Mouse (Mus musculus): ENCODE measurements around the gene Snrpf. TPM values are rescaled to one million over a fixed set of nuclear protein-coding genes. Genes with fewer than 3 reads are reported as not detected.

Snrpf gene
- polyA plus RNA-seq, 1 experiment from 2014 or later, result 146 TPM

DNA sequence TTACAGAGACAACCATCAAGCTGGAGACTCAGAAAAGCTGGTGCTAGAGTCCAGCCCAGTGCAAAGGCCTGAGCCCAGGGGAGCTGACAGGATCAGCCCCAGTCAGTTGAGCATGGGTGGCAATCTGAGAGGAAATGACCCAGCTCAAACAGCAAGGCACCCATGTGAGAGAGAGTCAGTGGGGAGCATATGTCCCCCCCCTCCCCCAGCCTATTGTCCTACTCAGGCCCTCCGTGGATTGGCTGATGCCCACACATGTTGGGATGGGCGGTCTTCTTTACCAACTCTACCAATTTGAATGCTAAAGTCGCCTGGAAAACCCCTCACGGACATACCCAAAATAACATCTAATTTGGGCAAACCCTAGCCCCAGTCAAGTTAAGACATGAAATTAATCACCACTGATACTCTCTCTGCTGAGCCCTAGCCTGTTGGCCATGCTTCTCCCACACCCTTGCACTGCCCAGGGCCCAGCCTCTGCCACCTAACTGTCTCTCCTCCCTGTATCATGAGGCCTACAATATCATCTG lies 41.7 kb downstream of the Snrpf start:
- Histone ChIP-seq H3K4me1 (peaks cover 9% of the 10 kb centered on the region; the same call in 1 of the 2 replicates), H3K4me3 (no peak overlapping the region), H3K36me3 (no peaks in the 10 kb centered on the region), H3K9me3 (no peaks in the 10 kb centered on the region), H3K27ac (no peak overlapping the region), H3K27me3 (no peaks in the 10 kb centered on the region), H3K9ac (no peak overlapping the region), H3K4me2 (no peak overlapping the region)
- WGBS, result 88% methylated on average over 4 of the region's 4 CpGs
- no peak for ATAC-seq (ENCODE audit: insufficient number of reproducible peaks, insufficient read depth, low FRiP score, low TSS enrichment, low read depth)

DNA sequence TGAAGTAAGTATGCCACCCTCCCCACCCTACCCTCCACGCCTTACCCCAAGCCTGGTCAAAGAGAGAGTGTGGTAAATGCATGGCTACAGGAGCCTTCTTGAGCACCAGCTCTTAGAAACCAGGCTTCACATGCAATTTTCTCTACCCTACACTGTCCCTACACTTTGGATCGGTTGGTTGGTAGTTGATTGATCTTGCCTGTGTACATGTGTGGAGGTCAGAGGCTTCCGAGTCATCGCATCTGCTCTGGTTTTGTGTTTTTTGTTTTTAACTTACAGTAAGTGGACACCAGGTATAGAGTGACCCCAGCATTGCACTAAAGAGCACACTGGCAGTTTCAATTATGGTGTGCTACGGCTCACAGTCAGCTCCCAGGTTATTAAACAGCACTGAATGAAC lies 45.3 kb downstream of the Snrpf start:
- ATAC-seq (ENCODE audit: insufficient number of reproducible peaks, insufficient read depth, low FRiP score, low TSS enrichment, low read depth), result no peak
- no peak overlapping the region for H3K4me3 ChIP-seq
- no peak overlapping the region for H3K4me2 ChIP-seq
- H3K4me1 ChIP-seq, result peaks cover 16% of the 10 kb centered on the region; the same call in 1 of the 2 replicates
- H3K9me3 ChIP-seq, result no peaks in the 10 kb centered on the region
- no peak overlapping the region for H3K27ac ChIP-seq
- H3K27me3 ChIP-seq, result peaks cover 5% of the 10 kb centered on the region; the same call in 1 of the 2 replicates
- H3K36me3 ChIP-seq, result no peaks in the 10 kb centered on the region
- WGBS, result 61% methylated on average over 5 of the region's 5 CpGs
- H3K9ac ChIP-seq, result no peak overlapping the region

GRCm38 (mm10) chr10:93543176-93543575 lies 46.3 kb downstream of the Snrpf start:
- WGBS, result 76% methylated on average over 6 of the region's 6 CpGs
- Histone ChIP-seq H3K36me3 (no peaks in the 10 kb centered on the region), H3K4me2 (no peak overlapping the region)

GRCm38 (mm10) chr10:93542356-93542755 lies 47.1 kb downstream of the Snrpf start:
- H3K27ac ChIP-seq, result no peak overlapping the region
- H3K4me2 ChIP-seq, result no peak overlapping the region
- H3K4me1 ChIP-seq, result peaks cover 12% of the 10 kb centered on the region; the same call in 1 of the 2 replicates
- no peak for ATAC-seq (ENCODE audit: insufficient number of reproducible peaks, insufficient read depth, low FRiP score, low TSS enrichment, low read depth)
- peaks cover 9% of the 10 kb centered on the region for H3K27me3 ChIP-seq
- H3K4me3 ChIP-seq, result no peak overlapping the region
- H3K9ac ChIP-seq, result no peak overlapping the region
- 49% methylated on average over 4 of the region's 4 CpGs for WGBS
- H3K36me3 ChIP-seq, result no peaks in the 10 kb centered on the region
- H3K9me3 ChIP-seq, result no peaks in the 10 kb centered on the region

More at GRCm38 (mm10) chr10:93543176-93543575, 46.3 kb downstream of the Snrpf start:
- peaks cover 5% of the 10 kb centered on the region; the same call in 1 of the 2 replicates for H3K27me3 ChIP-seq
- H3K9me3 ChIP-seq, result no peaks in the 10 kb centered on the region
- H3K4me3 ChIP-seq, result no peak overlapping the region
- no peak for ATAC-seq (ENCODE audit: insufficient number of reproducible peaks, insufficient read depth, low FRiP score, low TSS enrichment, low read depth)
- H3K27ac ChIP-seq, result no peak overlapping the region
- peaks cover 12% of the 10 kb centered on the region; the same call in 1 of the 2 replicates for H3K4me1 ChIP-seq
- no peak overlapping the region for H3K9ac ChIP-seq

GRCm38 (mm10) chr10:93541585-93541984 lies 47.9 kb downstream of the Snrpf start:
- peaks cover 12% of the 10 kb centered on the region; the same call in 1 of the 2 replicates for H3K4me1 ChIP-seq
- no peaks in the 10 kb centered on the region for H3K9me3 ChIP-seq
- H3K36me3 ChIP-seq, result no peaks in the 10 kb centered on the region
- H3K4me2 ChIP-seq, result no peak overlapping the region
- no peak overlapping the region for H3K4me3 ChIP-seq
- H3K27me3 ChIP-seq, result peaks cover 12% of the 10 kb centered on the region
- H3K27ac ChIP-seq, result no peak overlapping the region
- no peak overlapping the region for H3K9ac ChIP-seq
- no peak for ATAC-seq (ENCODE audit: insufficient number of reproducible peaks, insufficient read depth, low FRiP score, low TSS enrichment, low read depth)
- 83% methylated on average over 1 of the region's 1 CpGs for WGBS

DNA sequence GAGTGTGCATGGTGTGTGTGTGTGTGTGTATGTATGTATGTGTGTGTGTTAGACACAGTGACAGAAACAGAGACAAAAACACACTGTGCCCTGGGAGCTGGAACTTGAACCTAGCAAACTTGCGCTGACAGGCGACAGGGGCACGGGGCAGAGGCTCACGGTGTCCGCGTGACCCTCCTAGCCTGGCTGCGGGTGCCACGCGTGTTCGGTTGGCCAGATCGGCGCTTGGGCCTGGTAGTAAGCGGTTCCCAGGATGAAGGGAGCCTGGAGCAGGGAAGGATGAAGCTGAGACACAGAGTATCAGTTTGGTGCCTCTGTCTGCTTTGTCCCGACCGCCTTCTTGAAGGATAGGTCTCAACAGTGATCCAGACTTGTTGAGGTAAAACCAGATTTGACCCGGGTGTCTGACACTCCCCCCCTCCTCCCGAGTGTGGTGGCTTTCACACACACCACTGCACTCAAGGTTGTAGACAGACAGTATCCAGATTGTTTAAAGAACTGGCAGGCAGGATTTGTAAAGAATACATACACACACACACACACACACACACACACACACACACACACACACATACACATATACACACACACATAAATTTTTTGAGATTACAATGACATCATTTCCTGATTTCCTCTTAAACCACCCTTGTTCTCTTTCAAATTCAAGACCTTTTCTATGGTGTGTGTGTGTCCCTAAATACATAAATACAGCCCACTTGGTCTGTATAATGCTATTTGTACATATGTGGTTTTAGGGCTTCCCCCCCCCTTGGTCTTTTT lies 48.9 kb downstream of the Snrpf start, which contains the start of gene Ccdc38:
Ccdc38 (plus strand) TSS at position 202 of the 780 bp plus-strand sequence.
- H3K36me3 ChIP-seq, result no peaks in the 10 kb centered on the region
- H3K27ac ChIP-seq, result no peak within 1 kb of the TSS
- peaks cover 12% of the 10 kb centered on the region; the same call in 1 of the 2 replicates for H3K4me1 ChIP-seq
- peak within 1 kb of the TSS; percentile 63 for H3K9ac ChIP-seq
- WGBS, result 58% methylated on average over 17 of the region's 17 CpGs
- no peak for ATAC-seq (ENCODE audit: insufficient number of reproducible peaks, insufficient read depth, low FRiP score, low TSS enrichment, low read depth)
- no peaks in the 10 kb centered on the region for H3K9me3 ChIP-seq
- H3K27me3 ChIP-seq, result peaks cover 17% of the 10 kb centered on the region
- peak within 1 kb of the TSS; percentile 80 for H3K4me2 ChIP-seq
- H3K4me3 ChIP-seq, result peak within 1 kb of the TSS; percentile 46

DNA sequence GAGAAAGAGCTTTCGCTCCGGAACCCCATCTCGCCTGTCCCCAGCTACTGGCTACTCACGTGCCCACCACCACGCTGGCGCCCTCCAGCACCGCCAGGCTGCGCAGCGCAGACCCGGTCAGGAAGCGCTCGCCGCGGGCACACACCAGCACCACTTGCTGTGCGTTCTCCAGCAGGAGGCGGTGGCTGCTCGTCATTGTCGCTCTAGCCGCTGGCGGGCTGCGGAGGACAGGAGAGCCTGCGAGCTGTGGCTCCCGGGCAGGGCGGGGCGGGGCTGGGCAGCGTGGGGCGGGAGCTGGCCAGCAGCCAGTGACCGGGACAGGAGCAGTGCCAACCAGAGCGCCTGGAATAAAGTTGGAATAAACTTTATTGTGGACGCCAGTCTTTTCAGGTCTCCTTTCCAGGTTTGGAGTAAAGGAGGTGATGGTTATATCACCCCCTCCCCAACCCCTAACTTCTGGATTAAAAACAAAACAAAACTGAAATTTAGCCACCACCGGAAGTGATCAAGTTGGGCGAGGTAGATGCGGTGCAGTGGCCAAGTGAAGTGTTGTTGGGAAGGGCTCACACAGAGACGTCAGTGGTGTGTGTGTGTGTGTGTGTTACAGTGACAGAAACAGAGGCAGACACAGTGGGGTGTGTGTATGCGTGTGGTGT lies 49.6 kb downstream of the Snrpf start, which contains the start of gene Amdhd1:
Amdhd1 (minus strand) TSS at position 259 of the 656 bp plus-strand sequence.
- peak within 1 kb of the TSS; percentile 63 for H3K9ac ChIP-seq
- peaks cover 24% of the 10 kb centered on the region for H3K27me3 ChIP-seq
- H3K4me2 ChIP-seq, result peak within 1 kb of the TSS; percentile 80
- H3K4me1 ChIP-seq, result peaks cover 12% of the 10 kb centered on the region; the same call in 1 of the 2 replicates
- H3K36me3 ChIP-seq, result no peaks in the 10 kb centered on the region
- no peaks in the 10 kb centered on the region for H3K9me3 ChIP-seq
- 2% methylated on average over 35 of the region's 35 CpGs for WGBS
- ATAC-seq (ENCODE audit: insufficient number of reproducible peaks, insufficient read depth, low FRiP score, low TSS enrichment, low read depth), result peak; percentile 82
- peak within 1 kb of the TSS; percentile 46 for H3K4me3 ChIP-seq
- H3K27ac ChIP-seq, result no peak within 1 kb of the TSS

- peaks cover 16% of the 10 kb centered on the region; the same call in 1 of the 2 replicates for H3K4me1 ChIP-seq
- peaks cover 32% of the 10 kb centered on the region for H3K27me3 ChIP-seq
- no peaks in the 10 kb centered on the region for H3K9me3 ChIP-seq
- H3K4me2 ChIP-seq, result no peak overlapping the region
- no peak for ATAC-seq (ENCODE audit: insufficient number of reproducible peaks, insufficient read depth, low FRiP score, low TSS enrichment, low read depth)
- H3K9ac ChIP-seq, result no peak overlapping the region
- no peaks in the 10 kb centered on the region for H3K36me3 ChIP-seq
- H3K4me3 ChIP-seq, result no peak overlapping the region
- H3K27ac ChIP-seq, result no peak overlapping the region
- WGBS, result 73% methylated on average over 6 of the region's 6 CpGs
These were observed 50.7 kb downstream of the Snrpf start for GRCm38 (mm10) chr10:93538818-93539217.

DNA sequence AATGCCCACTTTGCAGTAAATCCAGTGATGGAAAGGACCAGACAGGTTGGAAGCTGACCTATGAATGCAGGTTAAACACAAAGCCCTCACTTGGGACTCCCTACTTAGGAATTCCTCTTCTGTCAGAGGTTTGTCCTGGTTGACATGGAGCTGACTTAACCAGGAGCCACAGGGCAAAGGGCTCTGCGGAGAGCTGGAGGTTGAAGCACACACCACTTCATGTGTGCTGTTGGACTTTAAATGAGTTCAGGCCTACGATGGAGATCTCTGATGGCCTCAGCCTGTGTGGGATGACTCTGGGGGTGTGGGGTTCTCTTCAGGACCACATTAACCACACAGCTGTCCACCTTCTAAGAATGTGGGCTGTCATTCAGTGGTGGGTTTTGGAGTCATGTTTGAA lies 51.2 kb downstream of the Snrpf start:
- Histone ChIP-seq H3K9me3 (no peaks in the 10 kb centered on the region), H3K27me3 (peaks cover 34% of the 10 kb centered on the region)

More for the DNA sequence above, 51.2 kb downstream of the Snrpf start:
- no peak for ATAC-seq (ENCODE audit: insufficient number of reproducible peaks, insufficient read depth, low FRiP score, low TSS enrichment, low read depth)
- WGBS, result 92% methylated on average over 2 of the region's 2 CpGs
- Histone ChIP-seq H3K27ac (no peak overlapping the region), H3K4me2 (no peak overlapping the region), H3K4me1 (peaks cover 16% of the 10 kb centered on the region; the same call in 1 of the 2 replicates), H3K9ac (no peak overlapping the region), H3K36me3 (no peaks in the 10 kb centered on the region), H3K4me3 (no peak overlapping the region)

Data from embryonic facial prominence, embryonic 13.5 days (tissue).